Mouse (Mus musculus): ENCODE measurements around the gene Abtb2. TPM values are rescaled to one million over a fixed set of nuclear protein-coding genes. Genes with fewer than 3 reads are reported as not detected.

Gene Abtb2
- total RNA-seq, 2 experiments from 2014 or later = 18.1 to 21.6 TPM

DNA sequence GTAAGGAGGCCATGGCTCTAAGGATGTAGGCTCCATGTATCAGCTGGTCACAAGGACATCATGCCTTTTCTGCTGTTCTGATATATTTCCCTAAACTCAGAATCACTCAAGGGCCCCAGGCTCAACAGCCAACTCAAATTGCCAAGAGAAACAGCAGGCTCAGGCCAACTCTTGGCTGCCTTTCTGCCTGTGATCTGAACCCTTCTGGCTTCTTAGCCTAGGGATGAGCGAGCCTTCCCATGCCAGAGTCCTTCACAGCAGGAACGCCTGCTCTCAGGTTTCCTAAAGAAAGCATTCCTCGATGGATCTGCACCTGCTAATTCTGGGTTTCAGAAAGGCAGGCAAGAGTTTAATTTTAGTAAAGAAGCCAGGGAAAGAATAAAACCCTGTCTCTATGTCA, 43.4 kb downstream of the Abtb2 start:
- DNase-seq = peak; percentile 33 to 63
- intact Hi-C loops (cut with DNase I) = no loop called here

GRCm38 (mm10) chr2:103610831-103611535, 44.9 kb downstream of the Abtb2 start:
- intact Hi-C loops (cut with DNase I) = no loop called here
- no peak for DNase-seq

DNA sequence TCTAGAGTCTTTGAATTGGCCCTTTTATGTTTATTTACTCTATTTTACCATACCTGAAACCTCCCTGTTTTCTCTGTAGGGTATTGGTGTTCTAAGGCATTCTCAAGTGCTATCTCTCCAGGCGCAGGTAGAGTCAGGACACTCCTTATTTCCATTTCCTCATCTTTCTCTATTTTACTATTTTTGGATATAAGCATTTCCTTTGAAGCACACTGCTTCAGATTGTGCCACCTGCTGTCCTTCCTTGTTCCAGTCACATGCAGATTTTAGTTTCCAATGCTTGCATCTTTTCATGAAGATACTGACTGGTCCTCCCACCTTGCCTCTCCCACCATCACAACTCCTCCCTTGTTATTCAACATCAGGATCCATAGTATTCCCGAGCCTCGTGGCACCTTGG, 47.8 kb downstream of the Abtb2 start:
- intact Hi-C loops (cut with DNase I) = no loop called here
- DNase-seq = no peak

DNA sequence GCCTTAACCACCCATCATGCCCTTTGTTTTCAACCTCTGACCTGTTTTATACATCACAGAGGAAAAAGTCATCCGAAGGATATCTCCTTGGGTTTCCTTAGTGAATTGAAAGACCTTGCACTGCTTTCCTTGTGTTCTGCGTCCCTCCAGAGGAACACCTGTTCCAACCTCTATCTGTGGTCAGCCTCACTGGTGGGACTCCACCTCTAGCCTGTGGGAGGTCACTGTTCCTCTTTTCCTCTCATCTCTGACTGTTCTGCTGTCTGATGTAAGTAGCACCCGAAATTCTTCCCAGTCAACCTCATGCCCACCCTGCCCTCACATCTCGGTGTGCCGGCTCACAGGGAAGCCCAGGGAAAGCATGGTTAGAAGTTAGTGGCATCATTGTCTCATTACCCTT, 48.9 kb downstream of the Abtb2 start:
- intact Hi-C loops (cut with DNase I) = no loop called here
- DNase-seq = no peak

DNA sequence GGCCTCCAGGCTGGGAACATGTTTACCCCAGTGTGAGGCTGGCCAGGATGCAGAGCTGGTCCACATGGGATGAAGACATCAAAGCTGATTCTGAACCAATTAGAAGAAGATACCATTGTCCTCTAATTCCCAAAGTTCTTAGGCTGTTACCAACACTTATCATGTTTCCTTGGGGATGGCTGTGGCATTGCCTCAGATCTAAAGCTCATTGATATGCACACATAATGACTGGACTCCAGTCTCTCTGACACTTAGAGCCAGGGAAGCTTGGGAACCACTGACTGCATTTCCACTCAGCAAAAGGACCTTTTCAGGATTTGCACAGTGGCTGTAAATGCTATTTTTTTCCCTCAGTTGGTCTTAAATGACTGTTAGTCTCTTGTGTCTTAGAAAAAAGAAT, 52.3 kb downstream of the Abtb2 start:
- no peak for DNase-seq
- intact Hi-C loops (cut with DNase I) = no loop called here

GRCm38 (mm10) chr2:103622950-103623349, 56.8 kb downstream of the Abtb2 start:
- DNase-seq = no peak
- intact Hi-C loops (cut with DNase I) = no loop called here

DNA sequence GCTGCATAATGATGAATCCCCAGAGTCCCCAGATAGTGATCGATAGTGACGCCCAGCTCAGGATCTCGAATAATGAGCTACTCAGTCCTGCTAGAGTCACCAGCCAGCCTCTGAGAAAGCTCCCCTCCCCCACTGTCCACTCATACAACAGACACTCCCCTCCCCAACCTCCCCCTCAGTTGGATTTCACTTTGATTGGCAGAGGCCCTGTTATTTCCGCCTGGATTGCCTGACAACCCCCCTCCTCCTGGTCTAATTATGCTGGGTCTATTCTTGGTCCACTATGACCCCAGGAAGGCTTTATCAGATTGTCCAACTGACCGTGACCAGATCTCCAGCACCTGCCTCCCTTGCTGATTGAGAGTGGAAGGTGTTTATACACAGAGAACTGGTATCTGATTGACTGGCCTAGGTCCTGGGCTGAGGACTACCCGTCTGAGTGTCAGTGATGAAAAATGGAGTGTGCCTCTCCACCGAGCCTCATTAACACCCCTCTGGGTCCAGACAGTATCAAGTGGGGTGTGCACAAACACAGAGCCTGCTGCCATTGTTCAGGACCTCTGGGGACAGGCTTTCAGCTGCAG, 59.3 kb downstream of the Abtb2 start:
- DNase-seq = no peak
- intact Hi-C loops (cut with DNase I) = no loop called here

- intact Hi-C loops (cut with DNase I) = no loop called here
- DNase-seq = no peak
These were observed 61.0 kb downstream of the Abtb2 start for GRCm38 (mm10) chr2:103627101-103627500.

GRCm38 (mm10) chr2:103629956-103630355, 63.8 kb downstream of the Abtb2 start:
- DNase-seq = no peak
- intact Hi-C loops (cut with DNase I) = no loop called here

GRCm38 (mm10) chr2:103631293-103631717, 65.2 kb downstream of the Abtb2 start:
- no peak for DNase-seq
- intact Hi-C loops (cut with DNase I) = no loop called here

- intact Hi-C loops (cut with DNase I) = no loop called here
- DNase-seq = peak in 1 of 2 experiments; percentile 16
These were observed 66.2 kb downstream of the Abtb2 start for GRCm38 (mm10) chr2:103632136-103632925.

GRCm38 (mm10) chr2:103632926-103633250, 66.8 kb downstream of the Abtb2 start:
- intact Hi-C loops (cut with DNase I) = no loop called here
- no peak for DNase-seq

GRCm38 (mm10) chr2:103635731-103636487, 69.8 kb downstream of the Abtb2 start:
- intact Hi-C loops (cut with DNase I) = loop anchor here (5.0 kb wide), 1 partner anchor 81 kb away; no protein-coding TSS in a partner anchor
- no peak for DNase-seq

DNA sequence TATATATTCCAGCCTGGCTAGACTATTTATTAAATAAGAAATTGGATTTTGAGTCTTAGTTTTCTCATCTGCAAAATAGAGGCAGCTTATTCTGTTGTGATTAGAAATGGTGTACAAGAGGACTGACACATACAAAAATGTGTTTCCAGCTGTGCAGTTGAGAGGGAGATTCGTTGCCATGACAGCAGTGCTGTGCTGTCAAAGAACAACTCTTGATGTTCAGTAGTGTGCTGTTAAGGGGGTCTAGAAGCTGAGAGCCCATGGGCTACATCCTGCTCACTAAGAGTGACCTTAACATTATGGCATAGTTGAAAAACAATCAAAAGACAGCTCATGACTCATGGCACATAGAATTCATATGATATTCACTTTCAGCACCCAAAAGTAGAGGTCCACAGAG, 71.3 kb downstream of the Abtb2 start:
- DNase-seq = no peak
- intact Hi-C loops (cut with DNase I) = loop anchor here (5.0 kb wide), 1 partner anchor 80 kb away; no protein-coding TSS in a partner anchor

DNA sequence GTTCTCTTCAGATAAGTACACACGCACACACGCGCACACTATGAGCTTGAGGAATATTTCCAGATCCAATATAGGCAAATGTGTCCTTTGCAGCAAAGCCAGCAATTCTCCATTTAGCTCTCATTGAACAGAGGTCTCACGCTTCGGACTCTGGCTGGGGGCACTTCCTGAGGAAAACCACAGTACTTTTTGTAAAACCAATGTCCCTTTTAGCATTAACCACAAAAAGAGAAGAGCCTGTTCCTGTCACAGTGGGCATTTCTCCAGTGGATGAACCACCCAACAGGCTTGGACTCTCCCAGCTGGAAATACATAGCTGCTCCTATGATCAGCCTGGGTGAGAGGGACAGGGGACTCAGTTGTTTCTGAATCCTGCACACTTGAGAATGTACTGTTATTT, 71.8 kb downstream of the Abtb2 start:
- DNase-seq = no peak
- intact Hi-C loops (cut with DNase I) = loop anchor here (5.0 kb wide), 1 partner anchor 79 kb away; no protein-coding TSS in a partner anchor

GRCm38 (mm10) chr2:103639701-103640100, 73.6 kb downstream of the Abtb2 start:
- DNase-seq = no peak
- intact Hi-C loops (cut with DNase I) = loop anchor here (5.0 kb wide), 2 partner anchors 72 to 78 kb away; partner anchors contain the start of gene Abtb2

DNA sequence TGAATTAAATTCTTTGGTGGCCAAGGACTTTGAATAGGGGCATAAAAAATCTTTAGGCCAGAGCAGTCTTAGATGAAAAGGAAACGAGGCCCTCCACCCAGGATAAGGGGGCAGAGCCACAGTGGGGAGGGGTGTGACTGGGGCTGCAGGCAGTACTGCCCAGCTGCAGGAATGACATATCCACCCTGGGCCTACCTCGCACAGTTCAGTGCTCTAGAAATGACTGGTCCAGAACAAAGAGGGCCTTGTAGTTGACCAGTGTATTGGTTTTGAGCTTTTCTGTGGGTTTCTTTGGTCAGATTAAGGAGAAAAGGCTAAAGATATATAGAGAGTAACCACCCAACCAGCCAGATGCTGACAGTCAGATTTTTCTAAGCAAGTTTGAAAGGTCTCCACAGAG, 74.8 kb downstream of the Abtb2 start:
- DNase-seq = no peak
- intact Hi-C loops (cut with DNase I) = loop anchor here (5.0 kb wide), 1 partner anchor 74 kb away; the partner anchor contains the start of gene Abtb2

DNA sequence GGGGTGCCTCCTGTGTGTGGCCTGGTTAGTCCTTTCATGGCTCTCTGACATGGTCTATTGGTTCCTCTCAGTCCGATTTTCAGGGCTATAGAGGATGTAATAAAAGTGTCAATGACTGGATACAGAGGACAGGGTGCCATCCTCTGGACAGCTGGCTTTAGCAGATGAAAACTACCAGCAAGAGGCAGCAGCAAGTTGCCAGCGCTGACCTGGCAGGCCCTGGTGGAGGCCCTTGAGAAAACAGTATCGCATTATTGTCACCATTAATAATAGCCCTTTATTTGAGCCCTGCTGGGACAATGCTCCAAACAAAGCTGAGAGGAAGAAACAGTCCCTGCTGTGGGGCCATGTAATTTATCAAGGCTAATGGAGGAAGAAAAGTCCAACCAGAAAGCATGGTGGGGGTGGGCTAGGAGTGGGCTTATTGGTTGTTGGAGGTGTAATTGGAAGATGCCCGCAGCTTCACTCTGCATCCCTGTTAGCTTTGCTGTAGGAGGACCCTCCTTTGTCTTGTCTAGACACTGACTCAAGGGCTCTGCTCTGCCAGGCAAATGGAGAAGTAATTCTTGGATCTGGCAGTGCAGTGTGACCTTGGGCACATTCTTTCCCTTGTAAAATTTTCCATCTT, 77.6 kb downstream of the Abtb2 start:
- intact Hi-C loops (cut with DNase I) = loop anchor here (5.0 kb wide), 1 partner anchor 76 kb away; the partner anchor contains the start of gene Abtb2
- peak in 1 of 2 experiments; percentile 40 for DNase-seq

- intact Hi-C loops (cut with DNase I) = loop anchor here (5.0 kb wide), 1 partner anchor 77 kb away; the partner anchor contains the start of gene Abtb2
- no peak for DNase-seq
These were observed 78.3 kb downstream of the Abtb2 start for GRCm38 (mm10) chr2:103644418-103644817.

DNA sequence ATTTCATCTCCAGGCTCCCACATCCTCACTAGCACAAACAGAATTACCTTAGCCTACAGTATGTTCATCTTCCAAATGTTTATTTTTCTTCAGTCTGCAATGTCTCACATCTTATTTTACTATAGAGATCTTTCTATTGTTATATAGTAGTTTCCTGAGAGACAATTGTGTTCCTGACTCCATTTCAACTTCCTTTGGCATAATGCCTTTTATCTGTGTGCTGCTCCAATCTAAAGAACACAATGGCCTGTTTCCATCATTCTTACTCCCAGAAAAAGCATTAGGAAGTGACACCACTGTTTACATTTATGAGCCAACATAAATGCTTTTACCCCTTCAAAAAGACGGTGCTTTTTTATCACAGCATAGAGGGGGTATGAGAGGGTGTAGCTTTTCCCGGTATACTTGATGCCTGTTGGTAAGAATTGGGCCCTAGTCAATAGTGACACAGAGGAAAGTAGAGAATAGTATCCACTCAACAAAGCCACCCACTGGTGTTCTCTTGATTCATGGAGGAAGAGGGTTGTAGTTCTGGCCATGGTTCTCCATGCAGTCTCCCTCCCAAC, 84.3 kb downstream of the Abtb2 start:
- DNase-seq = no peak
- intact Hi-C loops (cut with DNase I) = no loop called here

Measured in heart, postnatal 14 days (tissue).